Mouse (Mus musculus) urinary bladder, postnatal 14 days (tissue): ENCODE results near the gene Gp1bb.

Experiments used
- DNase-seq: peaks from one replicate; pipeline ENCODE4 v3.0.0; 2021; ENCODE audit warnings: low spot score

The Gp1bb gene

DNA sequence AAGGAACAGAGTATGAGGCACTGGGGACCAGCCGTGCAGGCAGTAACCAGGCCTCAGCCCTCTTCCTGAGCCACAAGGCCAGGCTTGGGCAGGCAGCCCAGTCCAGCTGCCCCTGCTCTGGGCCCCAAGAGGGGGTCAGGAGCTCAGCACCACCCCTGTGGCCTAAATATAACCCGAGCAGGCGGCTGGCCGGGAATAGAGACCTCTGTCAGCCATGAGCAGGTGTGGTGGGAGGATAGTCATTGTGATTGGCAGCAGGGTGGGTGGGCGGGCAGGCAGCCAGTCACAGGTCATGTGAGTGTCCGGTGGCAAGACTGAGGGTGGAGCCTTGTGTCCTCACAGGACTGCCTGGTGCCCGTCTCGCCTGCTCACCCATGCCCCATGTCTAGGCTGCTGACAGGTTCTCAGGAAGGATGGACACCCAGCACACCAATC lies 17.9 kb downstream of the Gp1bb start:
- no peak for DNase-seq

DNA sequence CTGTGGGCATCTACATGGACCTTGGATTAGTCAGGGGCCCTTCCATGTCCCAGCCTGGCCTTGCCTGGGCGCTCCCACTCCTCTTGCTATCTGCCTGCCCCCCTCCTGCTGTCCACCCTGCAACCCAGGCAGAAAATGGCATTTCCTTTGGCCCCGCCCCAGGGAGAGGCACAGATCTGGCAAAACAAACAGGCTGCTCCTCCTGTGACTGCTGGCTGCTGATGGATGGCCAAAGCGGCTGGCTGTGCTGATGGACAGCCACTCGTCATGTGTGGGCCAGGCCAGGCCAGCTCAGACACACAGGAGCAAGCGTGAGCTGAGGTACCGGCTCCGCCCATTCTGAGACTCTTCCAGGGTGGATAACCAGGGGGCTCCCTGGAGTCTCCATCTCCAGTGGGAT lies 20.8 kb downstream of the Gp1bb start:
- peak; percentile 52 for DNase-seq

DNA sequence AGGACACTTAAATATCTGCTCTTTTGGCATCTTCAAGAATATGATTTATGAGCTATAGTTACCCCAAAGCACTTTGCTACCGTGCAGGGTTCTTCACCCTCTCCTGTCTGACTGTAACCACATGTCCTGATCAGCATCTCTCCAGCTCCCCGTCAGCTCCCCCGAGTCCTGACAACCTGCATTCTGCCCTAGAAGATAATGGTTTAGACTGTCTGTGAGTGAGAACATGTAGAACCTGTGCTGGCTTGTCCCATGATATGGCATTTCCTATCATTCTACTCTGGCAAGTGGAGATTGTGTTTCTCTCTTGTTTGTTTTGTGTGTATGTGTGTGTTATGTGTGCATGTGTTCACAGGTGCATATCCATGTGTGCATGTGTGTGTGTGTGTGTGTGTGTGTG lies 24.2 kb downstream of the Gp1bb start:
- no peak for DNase-seq

GRCm38 (mm10) chr16:18596255-18596654 lies 25.9 kb downstream of the Gp1bb start:
- DNase-seq: no peak

DNA sequence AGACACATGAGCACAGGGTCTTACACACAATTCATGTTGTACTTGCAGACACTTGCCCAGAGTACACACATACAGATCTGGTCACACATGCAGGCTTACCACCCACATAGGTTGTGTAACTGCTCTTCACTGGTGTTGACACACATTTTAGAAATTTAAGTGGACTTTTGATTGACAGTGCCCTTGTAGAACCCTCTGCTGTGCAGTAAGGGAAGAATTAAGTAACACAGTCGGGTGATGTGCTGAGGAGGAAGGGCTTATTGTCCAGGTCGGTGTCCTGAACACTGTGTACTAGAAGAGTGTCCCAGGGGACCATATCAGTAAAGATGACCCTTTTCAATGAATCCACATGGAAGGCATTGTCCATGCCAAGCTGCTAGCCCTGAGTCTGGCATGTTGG lies 28.3 kb downstream of the Gp1bb start:
- no peak for DNase-seq

- DNase-seq: no peak
Observed at GRCm38 (mm10) chr16:18591047-18592018, 30.9 kb downstream of the Gp1bb start.

GRCm38 (mm10) chr16:18589804-18590790 lies 32.1 kb downstream of the Gp1bb start, which contains the start of gene Tbx1:
Tbx1 (minus strand) TSS chr16:18590671.
- no peak for DNase-seq

DNA sequence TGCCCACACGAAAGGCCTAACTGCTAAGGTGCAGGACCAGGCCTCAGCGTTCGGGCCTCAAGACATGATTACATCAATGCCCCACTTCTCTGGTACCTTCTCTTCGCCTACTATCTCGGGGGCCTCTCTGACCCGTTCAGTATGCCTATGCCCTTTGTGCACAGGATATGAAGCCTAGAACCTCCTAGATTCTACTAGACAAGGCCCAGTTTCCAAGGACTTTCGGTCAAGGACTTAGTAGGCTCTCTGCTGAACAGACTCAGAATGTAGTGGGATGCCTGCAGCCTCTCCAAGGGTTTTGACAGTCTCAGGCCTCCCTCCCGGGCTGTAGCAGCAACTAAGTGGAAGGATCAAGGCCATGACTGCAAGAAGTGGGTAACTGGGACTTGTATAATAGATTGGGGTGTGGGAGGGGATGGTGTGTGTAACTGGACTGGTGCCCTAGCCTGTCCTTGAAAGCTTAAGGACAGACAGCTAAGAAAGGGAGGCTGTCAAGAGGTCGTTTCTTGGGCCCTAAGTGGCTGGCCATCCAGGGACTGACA lies 33.1 kb downstream of the Gp1bb start:
- no peak for DNase-seq

- no peak for DNase-seq
Observed at GRCm38 (mm10) chr16:18588738-18589055, 33.5 kb downstream of the Gp1bb start.

- DNase-seq: no peak
Observed at GRCm38 (mm10) chr16:18587847-18588737, 34.1 kb downstream of the Gp1bb start.

DNA sequence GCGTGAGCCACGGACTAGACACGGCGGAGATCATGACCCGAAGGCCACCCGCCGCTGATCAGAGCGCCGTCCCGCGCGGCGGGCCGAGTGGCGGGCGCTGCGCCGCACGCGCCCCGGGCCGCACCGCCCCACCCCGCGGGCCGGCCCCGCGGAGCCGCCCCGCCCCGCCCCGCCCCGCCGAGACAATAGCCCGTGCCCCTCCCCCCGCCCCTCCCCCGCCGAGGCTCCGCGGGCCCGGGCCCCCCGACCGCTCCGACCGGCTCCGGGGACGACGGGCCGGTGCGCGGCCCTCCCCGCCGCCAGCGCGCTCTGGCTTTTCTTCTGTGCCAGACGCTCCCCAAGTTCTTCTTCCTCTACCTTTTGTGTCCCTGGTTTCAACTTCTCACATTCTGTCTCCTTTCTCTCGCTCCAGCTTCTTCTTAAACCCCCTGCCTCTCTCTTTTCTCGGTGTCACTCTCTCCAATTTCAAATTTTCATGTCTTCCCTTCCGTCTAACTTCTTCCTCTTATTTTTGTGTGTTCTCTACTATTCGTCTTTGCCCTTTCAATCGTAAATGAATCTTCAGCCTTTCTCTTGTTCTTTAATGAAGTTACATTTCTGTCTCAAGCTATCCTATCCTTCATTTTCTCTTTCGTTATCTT lies 35.2 kb downstream of the Gp1bb start:
- no peak for DNase-seq

GRCm38 (mm10) chr16:18586076-18586905 lies 35.9 kb downstream of the Gp1bb start:
- DNase-seq: no peak

DNA sequence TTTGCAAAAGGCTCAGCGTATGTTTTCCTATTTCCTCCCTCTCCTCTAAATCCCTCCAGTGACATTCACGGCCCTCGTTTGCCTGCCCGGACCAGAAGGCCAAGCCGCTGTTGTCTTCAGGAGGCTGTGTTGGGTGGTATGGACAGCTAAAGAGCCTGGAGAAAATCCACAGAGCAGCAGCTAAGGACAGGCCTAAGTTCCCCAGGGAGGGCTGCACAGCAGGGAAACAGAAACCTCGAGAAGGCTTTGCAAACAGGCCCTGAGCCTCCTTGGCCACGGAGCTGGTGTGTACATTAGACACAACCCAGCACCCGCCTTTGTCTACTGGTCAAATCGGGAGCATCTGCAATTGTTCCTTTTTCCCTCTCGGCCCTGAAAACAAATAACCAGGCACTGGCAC lies 36.5 kb downstream of the Gp1bb start:
- DNase-seq: no peak

GRCm38 (mm10) chr16:18584901-18585510 lies 37.2 kb downstream of the Gp1bb start:
- DNase-seq: no peak

DNA sequence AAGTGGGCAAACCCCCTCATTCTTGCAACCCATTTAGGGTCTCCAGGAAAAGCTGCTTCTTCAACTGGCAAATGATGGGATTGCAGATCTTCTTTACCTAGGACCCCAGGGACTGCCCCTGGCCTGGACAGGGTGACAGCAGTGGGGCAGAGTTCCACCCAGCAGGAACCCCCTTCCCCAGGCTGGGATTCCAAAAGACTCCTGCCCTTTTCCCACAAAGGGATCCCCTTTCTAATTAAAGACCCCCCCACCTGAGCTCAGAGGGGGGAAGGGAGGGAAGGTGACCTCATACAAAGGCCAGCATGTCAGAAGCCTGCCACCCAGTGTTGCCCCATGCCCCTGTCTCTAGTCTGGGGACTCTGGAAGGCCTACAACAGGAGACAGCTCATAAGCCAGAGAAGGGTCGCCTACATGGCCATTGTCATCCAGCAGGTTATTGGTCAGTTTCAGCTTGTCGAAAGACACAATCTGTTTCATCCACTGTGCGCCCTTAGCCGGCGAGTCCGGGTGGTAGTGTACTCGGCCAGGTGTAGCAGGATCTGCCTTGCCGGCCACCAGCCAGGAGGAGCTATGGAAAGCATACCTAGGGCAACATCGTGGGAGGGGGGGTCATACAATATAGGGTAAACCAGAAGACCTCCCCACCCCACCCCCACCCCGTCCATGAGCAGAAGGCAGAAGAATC lies 38.4 kb downstream of the Gp1bb start:
- no peak for DNase-seq

GRCm38 (mm10) chr16:18583169-18583568 lies 39.0 kb downstream of the Gp1bb start:
- DNase-seq: no peak

GRCm38 (mm10) chr16:18582426-18583148 lies 39.6 kb downstream of the Gp1bb start:
- no peak for DNase-seq

- DNase-seq: no peak
Observed at GRCm38 (mm10) chr16:18581623-18582205, 40.5 kb downstream of the Gp1bb start.
